Mouse (Mus musculus): ENCODE data around the gene Dhx8. TPM values are rescaled to one million over a fixed set of nuclear protein-coding genes. Genes with fewer than 3 reads are reported as not detected.

The Dhx8 gene
- total RNA-seq (2021), result 10 to 100 TPM; 22.2 to 22.8 TPM
- long read RNA-seq, experiment 1, full-length matches to known transcripts, result 16 of 19 reads
- long read RNA-seq, experiment 1, partial matches to known transcripts, result 2 of 19 reads
- long read RNA-seq, experiment 1, other reads (novel, unspliced or antisense), result 1 of 19 reads
- long read RNA-seq, experiment 2, full-length matches to known transcripts, result 22 of 32 reads
- long read RNA-seq, experiment 2, partial matches to known transcripts, result 5 of 32 reads
- long read RNA-seq, experiment 2, other reads (novel, unspliced or antisense), result 5 of 32 reads

- DNase-seq (ENCODE audit: low spot score in 2 of 2), result peak; percentile 90 to 97
Measured at GRCm38 (mm10) chr11:101732518-101733440, at the start of gene Dhx8. Gene Dhx8, plus strand, starts transcription at chr11:101732919.

GRCm38 (mm10) chr11:101687351-101688301, 45.1 kb upstream of the Dhx8 start:
- DNase-seq (ENCODE audit: low spot score in 2 of 2), result peak; percentile 45 to 73

GRCm38 (mm10) chr11:101689701-101690113, 43.0 kb upstream of the Dhx8 start:
- DNase-seq (ENCODE audit: low spot score in 2 of 2), result no peak

- no peak for DNase-seq (ENCODE audit: low spot score in 2 of 2)
Measured at GRCm38 (mm10) chr11:101690326-101690725, 42.4 kb upstream of the Dhx8 start.

GRCm38 (mm10) chr11:101695906-101696661, 36.6 kb upstream of the Dhx8 start:
- no peak for DNase-seq (ENCODE audit: low spot score in 2 of 2)

GRCm38 (mm10) chr11:101697156-101697861, 35.4 kb upstream of the Dhx8 start:
- no peak for DNase-seq (ENCODE audit: low spot score in 2 of 2)

GRCm38 (mm10) chr11:101698114-101698513, 34.6 kb upstream of the Dhx8 start:
- no peak for DNase-seq (ENCODE audit: low spot score in 2 of 2)

GRCm38 (mm10) chr11:101699556-101699955, 33.2 kb upstream of the Dhx8 start:
- no peak for DNase-seq (ENCODE audit: low spot score in 2 of 2)

- no peak for DNase-seq (ENCODE audit: low spot score in 2 of 2)
Measured at GRCm38 (mm10) chr11:101699991-101700390, 32.7 kb upstream of the Dhx8 start.

- peak in 1 of 2 experiments; percentile 33 for DNase-seq (ENCODE audit: low spot score in 2 of 2)
Measured at GRCm38 (mm10) chr11:101700446-101700845, 32.3 kb upstream of the Dhx8 start.

GRCm38 (mm10) chr11:101704081-101704480, 28.6 kb upstream of the Dhx8 start:
- no peak for DNase-seq (ENCODE audit: low spot score in 2 of 2)

GRCm38 (mm10) chr11:101706764-101707448, 25.8 kb upstream of the Dhx8 start:
- DNase-seq (ENCODE audit: low spot score in 2 of 2), result no peak

GRCm38 (mm10) chr11:101708482-101708881, 24.2 kb upstream of the Dhx8 start:
- no peak for DNase-seq (ENCODE audit: low spot score in 2 of 2)

GRCm38 (mm10) chr11:101712811-101713210, 19.9 kb upstream of the Dhx8 start:
- DNase-seq (ENCODE audit: low spot score in 2 of 2), result no peak

GRCm38 (mm10) chr11:101714012-101714411, 18.7 kb upstream of the Dhx8 start:
- no peak for DNase-seq (ENCODE audit: low spot score in 2 of 2)

- DNase-seq (ENCODE audit: low spot score in 2 of 2), result no peak
Measured at GRCm38 (mm10) chr11:101718324-101718723, 14.4 kb upstream of the Dhx8 start.

- no peak for DNase-seq (ENCODE audit: low spot score in 2 of 2)
Measured at GRCm38 (mm10) chr11:101719986-101720520, 12.7 kb upstream of the Dhx8 start.

GRCm38 (mm10) chr11:101725043-101725442, 7.7 kb upstream of the Dhx8 start:
- DNase-seq (ENCODE audit: low spot score in 2 of 2), result no peak

- DNase-seq (ENCODE audit: low spot score in 2 of 2), result no peak
Measured at GRCm38 (mm10) chr11:101726765-101727164, 6.0 kb upstream of the Dhx8 start.

Measured in gastrocnemius, postnatal 4 days (tissue).